Comparison of ENCODE assay signal across 8 mouse cellular contexts in the genomic region with DNA sequence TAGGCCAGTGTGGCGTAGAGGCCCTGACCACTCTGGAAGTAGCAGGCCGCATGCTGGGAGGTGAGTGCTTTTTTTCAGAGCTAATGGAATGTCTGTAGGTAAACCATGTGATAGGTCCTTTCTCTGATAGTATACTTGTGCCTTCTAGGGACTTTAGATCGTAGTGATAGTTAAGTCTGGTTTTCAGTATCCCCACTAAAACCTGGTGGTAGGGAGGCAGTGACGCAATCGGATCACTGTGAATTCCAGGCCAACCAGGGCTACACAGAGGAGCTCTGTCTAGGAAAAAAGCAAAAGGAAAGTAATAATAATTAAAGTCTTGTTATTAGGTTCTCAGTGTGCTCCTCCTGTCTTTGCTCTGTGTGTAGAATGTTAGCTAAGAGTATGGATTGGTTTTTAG. TPM values are rescaled to one million over a fixed set of nuclear protein-coding genes. Genes with fewer than 3 reads are reported as not detected.
DNase-seq lines count a peak whose midpoint lies in the region; ATAC-seq and TF ChIP-seq lines count a peak whose summit lies in the region.

No protein-coding gene starts in this region.

- no peak for TF ChIP-seq CTCF in spleen, adult 2 months (IDR thresholded peaks at IDR 0.05; ENCODE audit: extremely low read depth, insufficient read depth, insufficient read length, insufficient replicate concordance)
- TF ChIP-seq CTCF in stomach, postnatal 0 days (IDR thresholded peaks at IDR 0.05; ENCODE audit: low read depth), result no peak

- H3K27me3 ChIP-seq in spleen, adult 2 months (ENCODE audit: control insufficient read depth, insufficient read depth, low read length), result no peaks in the 10 kb centered on the region
- no peaks in the 10 kb centered on the region for H3K27me3 ChIP-seq in limb, embryonic 14.5 days (ENCODE audit: control insufficient read depth, insufficient read depth, low read length)
- no peaks in the 10 kb centered on the region for H3K27me3 ChIP-seq in stomach, postnatal 0 days (ENCODE audit: control insufficient read depth, insufficient read depth, low read length)

- no peaks in the 10 kb centered on the region for H3K9me3 ChIP-seq in limb, embryonic 14.5 days (ENCODE audit: control insufficient read depth, low read length)
- no peaks in the 10 kb centered on the region for H3K9me3 ChIP-seq in stomach, postnatal 0 days (ENCODE audit: control insufficient read depth, low read length)

- no peak overlapping the region for H3K27ac ChIP-seq in spleen, adult 2 months (ENCODE audit: insufficient read depth, low read length)
- no peak overlapping the region for H3K27ac ChIP-seq in limb, embryonic 14.5 days (replicated peaks; ENCODE audit: low read depth, low read length)
- H3K27ac ChIP-seq in stomach, postnatal 0 days (replicated peaks), result peak overlapping the region; percentile 87

- 33% methylated on average over 5 of the region's 5 CpGs for WGBS in spleen, adult 2 months
- 29% methylated on average over 5 of the region's 5 CpGs for WGBS in limb, embryonic 14.5 days
- WGBS in stomach, postnatal 0 days, result 26% methylated on average over 5 of the region's 5 CpGs

- H3K4me1 ChIP-seq in spleen, adult 2 months (ENCODE audit: control insufficient read depth, insufficient read depth, insufficient read length), result peaks cover 6% of the 10 kb centered on the region; the same call in 1 of the 2 replicates
- peaks cover 22% of the 10 kb centered on the region for H3K4me1 ChIP-seq in limb, embryonic 14.5 days (ENCODE audit: control insufficient read depth, insufficient read depth, low read length)
- peaks cover 5% of the 10 kb centered on the region for H3K4me1 ChIP-seq in stomach, postnatal 0 days (replicated peaks; ENCODE audit: control insufficient read depth, insufficient read depth)

- peak; percentile 18 for DNase-seq in adrenal gland, postnatal 14 days
- DNase-seq in adrenal gland, adult 8-10 months, result no peak
- DNase-seq in spleen, adult 2 months (ENCODE audit: low read depth in 1 of 2, low spot score in 2 of 2), result no peak
- no peak for DNase-seq in spleen, postnatal 36 days (ENCODE audit: low spot score in 2 of 2)
- no peak for DNase-seq in limb, embryonic 14.5 days (ENCODE audit: low spot score)
- DNase-seq in stomach, postnatal 0 days (ENCODE audit: low spot score), result no peak
- DNase-seq in adrenal gland, adult 2 months, result no peak
- DNase-seq in right cerebral cortex, postnatal 36 days (ENCODE audit: low spot score in 2 of 2), result no peak

- TF ChIP-seq POLR2A in spleen, adult 2 months (IDR thresholded peaks at IDR 0.05; ENCODE audit: low read depth, low read length), result no peak
- TF ChIP-seq POLR2A in limb, embryonic 14.5 days (IDR thresholded peaks at IDR 0.05; ENCODE audit: borderline replicate concordance, extremely low read depth, insufficient read depth, insufficient read length), result no peak

- peak overlapping the region; percentile 80 for H3K4me2 ChIP-seq in limb, embryonic 14.5 days (replicated peaks; ENCODE audit: low read depth, low read length, severe bottlenecking)
- H3K4me2 ChIP-seq in stomach, postnatal 0 days (replicated peaks; ENCODE audit: low read depth), result peak overlapping the region; percentile 66

- peaks cover 20% of the 10 kb centered on the region for H3K36me3 ChIP-seq in spleen, adult 2 months (ENCODE audit: control insufficient read depth, insufficient read depth, low read length)
- peaks cover 37% of the 10 kb centered on the region for H3K36me3 ChIP-seq in limb, embryonic 14.5 days (ENCODE audit: control insufficient read depth, insufficient read depth, low read length)
- H3K36me3 ChIP-seq in stomach, postnatal 0 days (ENCODE audit: control insufficient read depth, insufficient read depth, low read length), result no peaks in the 10 kb centered on the region; the same call in none of the 2 replicates

- no peak for ATAC-seq in limb, embryonic 14.5 days (ENCODE audit: low FRiP score, low read depth)
- no peak for ATAC-seq in stomach, postnatal 0 days (ENCODE audit: low FRiP score, low TSS enrichment)

- H3K4me3 ChIP-seq in spleen, adult 2 months (ENCODE audit: extremely low read depth, insufficient read depth, insufficient read length), result peak overlapping the region; percentile 90; the same call in 1 of the 2 replicates
- H3K4me3 ChIP-seq in limb, embryonic 14.5 days (replicated peaks; ENCODE audit: low read length), result peak overlapping the region; percentile 89
- peak overlapping the region; percentile 76 for H3K4me3 ChIP-seq in stomach, postnatal 0 days (ENCODE audit: low read depth, low read length)

- H3K9ac ChIP-seq in limb, embryonic 14.5 days (ENCODE audit: low read depth, low read length, severe bottlenecking), result peak overlapping the region; percentile 76
- peak overlapping the region; percentile 89 for H3K9ac ChIP-seq in stomach, postnatal 0 days (ENCODE audit: low read length)

- TF ChIP-seq EP300 in stomach, postnatal 0 days (optimal IDR thresholded peaks at IDR 0.05), result no peak

RNA-seq across cellular contexts. Expression of gene Fau, which starts 0.9 kb away (rescaled TPM):
- total RNA-seq in adrenal gland, postnatal 14 days (2021), result 956 and 1,133 TPM in 2 replicates
- total RNA-seq in adrenal gland, adult 8-10 months (2022), result 1,000 to 10,000 TPM; 1,027 to 1,106 (median 1,086) TPM
- 1,884 and 3,019 TPM in 2 replicates for polyA plus RNA-seq in spleen, adult 2 months (2012; rRNA removed)
- polyA plus RNA-seq in limb, embryonic 14.5 days (2012; rRNA removed), result 1,573 and 1,838 TPM in 2 replicates
- polyA plus RNA-seq in limb, embryonic 14.5 days (2014; fragmentation: Nextera tagmentation; extraction: Ambion mirVana), result 948 and 968 TPM in 2 replicates
- 818 and 857 TPM in 2 replicates for polyA plus RNA-seq in stomach, postnatal 0 days (2015; fragmentation: Nextera tagmentation; extraction: Ambion mirVana)
- 1,000 to 10,000 TPM; 1,141 to 1,229 TPM for total RNA-seq in adrenal gland, adult 2 months (2021)
- polyA plus RNA-seq in adrenal gland, adult 2 months (2012; rRNA removed), result 984 and 1,350 TPM in 2 replicates

RNA-seq across cellular contexts. Expression of gene Mrpl49, which starts 0.9 kb away (rescaled TPM):
- 59.7 and 68.2 TPM in 2 replicates for total RNA-seq in adrenal gland, postnatal 14 days (2021)
- total RNA-seq in adrenal gland, adult 8-10 months (2022), result 10 to 100 TPM; 52.0 to 61.8 (median 59.6) TPM
- 11.0 TPM in 2 replicates for polyA plus RNA-seq in spleen, adult 2 months (2012; rRNA removed)
- 47.0 and 54.8 TPM in 2 replicates for polyA plus RNA-seq in limb, embryonic 14.5 days (2012; rRNA removed)
- polyA plus RNA-seq in limb, embryonic 14.5 days (2014; fragmentation: Nextera tagmentation; extraction: Ambion mirVana), result 75.3 and 75.5 TPM in 2 replicates
- polyA plus RNA-seq in stomach, postnatal 0 days (2015; fragmentation: Nextera tagmentation; extraction: Ambion mirVana), result 35.0 and 36.6 TPM in 2 replicates
- total RNA-seq in adrenal gland, adult 2 months (2021), result 10 to 100 TPM; 64.8 to 67.5 TPM
- 15.8 and 17.0 TPM in 2 replicates for polyA plus RNA-seq in adrenal gland, adult 2 months (2012; rRNA removed)

RNA-seq across cellular contexts. Expression of gene Znhit2, which starts 2.5 kb away (rescaled TPM):
- total RNA-seq in adrenal gland, postnatal 14 days (2021), result 24.9 and 25.3 TPM in 2 replicates
- 10 to 100 TPM; 31.6 to 43.1 (median 34.6) TPM for total RNA-seq in adrenal gland, adult 8-10 months (2022)
- polyA plus RNA-seq in spleen, adult 2 months (2012; rRNA removed), result 38.5 and 61.3 TPM in 2 replicates
- polyA plus RNA-seq in limb, embryonic 14.5 days (2012; rRNA removed), result 32.0 and 41.5 TPM in 2 replicates
- 36.5 and 37.0 TPM in 2 replicates for polyA plus RNA-seq in limb, embryonic 14.5 days (2014; fragmentation: Nextera tagmentation; extraction: Ambion mirVana)
- polyA plus RNA-seq in stomach, postnatal 0 days (2015; fragmentation: Nextera tagmentation; extraction: Ambion mirVana), result 31.8 and 33.2 TPM in 2 replicates
- total RNA-seq in adrenal gland, adult 2 months (2021), result 10 to 100 TPM; 24.7 to 37.5 TPM
- 134 and 152 TPM in 2 replicates for polyA plus RNA-seq in adrenal gland, adult 2 months (2012; rRNA removed)

RNA-seq across cellular contexts. Expression of gene Tm7sf2, which starts 9.7 kb away (rescaled TPM):
- total RNA-seq in adrenal gland, postnatal 14 days (2021), result 9.5 and 19.3 TPM in 2 replicates
- 10 to 100 TPM; 24.9 to 36.1 (median 27.2) TPM for total RNA-seq in adrenal gland, adult 8-10 months (2022)
- polyA plus RNA-seq in spleen, adult 2 months (2012; rRNA removed), result 14.0 and 23.4 TPM in 2 replicates
- polyA plus RNA-seq in limb, embryonic 14.5 days (2012; rRNA removed), result 43.8 and 59.6 TPM in 2 replicates
- polyA plus RNA-seq in limb, embryonic 14.5 days (2014; fragmentation: Nextera tagmentation; extraction: Ambion mirVana), result 15.5 and 18.8 TPM in 2 replicates
- polyA plus RNA-seq in stomach, postnatal 0 days (2015; fragmentation: Nextera tagmentation; extraction: Ambion mirVana), result 17.9 and 19.7 TPM in 2 replicates
- 10 to 100 TPM; 22.0 to 48.3 TPM for total RNA-seq in adrenal gland, adult 2 months (2021)
- 91.9 and 126 TPM in 2 replicates for polyA plus RNA-seq in adrenal gland, adult 2 months (2012; rRNA removed)

RNA-seq across cellular contexts. Expression of gene Syvn1, which starts 12.1 kb away (rescaled TPM):
- total RNA-seq in adrenal gland, postnatal 14 days (2021), result 53.2 and 54.8 TPM in 2 replicates
- total RNA-seq in adrenal gland, adult 8-10 months (2022), result 10 to 100 TPM; 59.6 to 78.9 (median 62.2) TPM
- 108 and 124 TPM in 2 replicates for polyA plus RNA-seq in spleen, adult 2 months (2012; rRNA removed)
- 49.2 and 63.9 TPM in 2 replicates for polyA plus RNA-seq in limb, embryonic 14.5 days (2012; rRNA removed)
- 31.5 and 34.6 TPM in 2 replicates for polyA plus RNA-seq in limb, embryonic 14.5 days (2014; fragmentation: Nextera tagmentation; extraction: Ambion mirVana)
- 18.5 and 21.1 TPM in 2 replicates for polyA plus RNA-seq in stomach, postnatal 0 days (2015; fragmentation: Nextera tagmentation; extraction: Ambion mirVana)
- 10 to 100 TPM; 54.1 to 71.3 TPM for total RNA-seq in adrenal gland, adult 2 months (2021)
- polyA plus RNA-seq in adrenal gland, adult 2 months (2012; rRNA removed), result 87.3 and 114 TPM in 2 replicates
